Mouse (Mus musculus) adrenal gland, adult 2 months (tissue): Measurements from ENCODE around the gene 2410015M20Rik. TPM values are rescaled to one million over a fixed set of nuclear protein-coding genes. Genes with fewer than 3 reads are reported as not detected.
"Not testable (repeated sequence)": the region's sequence is repeated elsewhere in the genome, so short reads cannot be mapped to it uniquely, and the experiment has no call there.

Experiments
- DNase-seq: peaks from one replicate; pipeline ENCODE4 v3.0.0; 2021
- long read RNA-seq: library from polyadenylated mRNA; stranded (forward); transcript quantifications from one replicate; pipeline ENCODE4 v2.0.0, GENCODE M21; 2021
- polyA plus RNA-seq: library from polyadenylated mRNA; depleted of rRNA; stranded (reverse); fragments of >200 nt; gene quantifications from 2 replicates; pipeline ENCODE4 v1.2.3, GENCODE M21; 2012; rRNA removed
- total RNA-seq, 2 experiments: library from RNA; stranded (reverse); gene quantifications; 2 replicates each; pipeline ENCODE4 v1.2.3; 2021

Gene 2410015M20Rik
- total RNA-seq (100 to 1,000 TPM; 317 to 361 TPM), polyA plus RNA-seq (98.0 and 117 TPM in 2 replicates)
- long read RNA-seq, transcript 2410015M20Rik-201 (4 exons, 755 nt), result major isoform, 157 of 162 reads
- long read RNA-seq, partial matches to known transcripts, result 0 of 162 reads
- long read RNA-seq, other reads (novel, unspliced or antisense), result 5 of 162 reads

- DNase-seq, result peak; percentile 96
These were observed at the start of gene 2410015M20Rik for GRCm38 (mm10) chr17:56609452-56610171. Gene 2410015M20Rik, minus strand, starts transcription at chr17:56609771.

DNA sequence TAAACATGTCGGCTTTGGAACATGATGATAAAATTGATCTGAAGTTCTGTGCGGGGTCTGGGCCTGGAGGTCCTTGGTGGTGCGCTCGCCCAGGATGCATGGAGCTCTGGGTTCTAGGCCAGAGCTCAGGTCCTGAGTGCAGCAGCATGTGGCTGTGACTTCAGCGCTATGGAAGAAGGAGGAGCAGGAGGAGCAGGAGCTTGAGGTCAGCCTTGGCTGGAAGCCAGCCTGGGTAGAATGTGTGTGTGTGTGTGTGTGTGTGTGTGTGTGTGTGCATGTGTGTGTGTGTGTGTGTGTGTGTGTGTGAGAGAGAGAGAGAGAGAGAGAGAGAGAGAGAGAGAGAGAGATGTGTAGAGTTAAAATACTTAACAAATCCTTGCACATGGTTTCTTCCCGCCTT is 46.6 kb upstream of the 2410015M20Rik start:
- DNase-seq, result no peak

GRCm38 (mm10) chr17:56655311-56655710 is 45.7 kb upstream of the 2410015M20Rik start:
- DNase-seq, result peak; percentile 74

DNA sequence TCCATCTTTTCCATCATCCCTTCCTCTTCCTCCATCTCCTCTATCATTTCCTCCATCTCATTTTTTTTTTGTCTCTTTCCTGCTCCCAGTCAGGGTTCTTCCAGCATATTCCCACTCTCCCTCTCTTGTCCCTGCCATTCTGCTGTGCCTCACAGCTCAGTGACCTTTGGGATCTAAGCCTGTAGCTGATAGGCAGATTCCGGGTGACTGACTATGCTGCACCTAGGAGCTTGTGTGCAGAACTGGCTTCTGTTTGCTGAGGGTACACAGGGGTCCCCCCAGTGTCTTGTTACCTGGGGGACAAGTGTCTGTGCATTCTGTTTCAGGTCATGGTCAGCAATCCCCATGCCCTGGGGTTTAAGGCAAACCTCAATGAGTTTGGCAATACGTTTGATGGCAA is 45.2 kb upstream of the 2410015M20Rik start:
- DNase-seq, result peak; percentile 41

DNA sequence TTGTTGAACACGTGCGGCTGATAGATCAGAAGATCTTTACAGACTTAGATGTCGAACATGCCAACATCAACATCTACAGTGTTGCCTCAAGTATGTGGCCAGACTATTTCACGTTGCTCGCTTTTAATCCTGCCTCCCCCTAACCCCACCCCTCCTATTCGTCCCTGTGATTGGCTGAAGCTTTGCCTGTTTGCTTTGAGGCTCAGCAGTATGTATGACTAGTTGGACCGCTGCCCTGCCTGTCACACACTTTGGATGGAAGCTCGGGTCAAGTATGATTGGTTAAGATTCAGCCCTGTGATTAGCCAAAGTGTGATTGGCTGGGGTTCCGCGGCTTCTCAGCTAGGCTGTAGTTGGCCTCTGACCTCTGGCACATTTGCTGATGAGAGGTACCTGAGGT is 42.2 kb upstream of the 2410015M20Rik start:
- DNase-seq, result no peak

- no peak for DNase-seq
These were observed 38.0 kb upstream of the 2410015M20Rik start for GRCm38 (mm10) chr17:56647546-56647945.

DNA sequence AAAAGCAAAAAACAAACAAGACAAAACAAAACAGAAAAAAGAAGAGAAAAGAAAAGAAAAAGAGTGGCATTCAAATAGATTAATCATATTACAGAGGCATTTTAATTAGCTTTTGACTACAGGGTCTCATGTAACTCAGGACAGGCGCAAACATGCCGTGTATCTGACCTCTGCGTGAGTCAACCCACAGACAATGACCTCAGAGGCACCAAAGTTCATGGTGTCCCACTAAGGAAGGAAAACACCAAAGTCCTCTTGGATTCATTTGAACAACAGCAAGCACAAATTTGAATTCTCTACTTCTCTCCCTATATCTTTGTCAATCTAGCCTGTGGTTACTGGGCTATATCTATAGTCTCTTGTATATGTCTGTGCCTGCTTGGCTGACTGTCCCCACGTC is 33.7 kb upstream of the 2410015M20Rik start:
- DNase-seq, result no peak

DNA sequence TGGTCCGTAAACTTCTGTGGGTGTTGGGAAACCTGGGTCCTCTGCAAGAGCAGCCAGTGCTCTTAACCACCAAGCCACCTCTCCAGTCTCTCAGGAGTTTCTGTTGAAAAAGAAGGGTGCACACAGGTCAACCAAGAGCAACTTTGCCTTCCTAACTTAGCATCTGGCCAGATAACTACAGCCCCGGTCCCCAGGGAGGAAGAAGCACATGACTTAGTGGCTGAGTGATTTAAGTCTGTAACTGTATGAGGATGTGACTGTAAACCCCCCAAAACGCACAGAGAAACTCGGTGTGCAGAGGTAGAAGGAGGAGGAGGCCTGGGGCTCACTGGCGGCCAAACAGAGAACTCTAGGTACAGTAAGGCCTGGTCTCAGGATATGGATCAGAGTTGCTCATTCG is 24.5 kb upstream of the 2410015M20Rik start:
- DNase-seq, result no peak

- no peak for DNase-seq
These were observed 22.2 kb upstream of the 2410015M20Rik start for GRCm38 (mm10) chr17:56631807-56632206.

DNA sequence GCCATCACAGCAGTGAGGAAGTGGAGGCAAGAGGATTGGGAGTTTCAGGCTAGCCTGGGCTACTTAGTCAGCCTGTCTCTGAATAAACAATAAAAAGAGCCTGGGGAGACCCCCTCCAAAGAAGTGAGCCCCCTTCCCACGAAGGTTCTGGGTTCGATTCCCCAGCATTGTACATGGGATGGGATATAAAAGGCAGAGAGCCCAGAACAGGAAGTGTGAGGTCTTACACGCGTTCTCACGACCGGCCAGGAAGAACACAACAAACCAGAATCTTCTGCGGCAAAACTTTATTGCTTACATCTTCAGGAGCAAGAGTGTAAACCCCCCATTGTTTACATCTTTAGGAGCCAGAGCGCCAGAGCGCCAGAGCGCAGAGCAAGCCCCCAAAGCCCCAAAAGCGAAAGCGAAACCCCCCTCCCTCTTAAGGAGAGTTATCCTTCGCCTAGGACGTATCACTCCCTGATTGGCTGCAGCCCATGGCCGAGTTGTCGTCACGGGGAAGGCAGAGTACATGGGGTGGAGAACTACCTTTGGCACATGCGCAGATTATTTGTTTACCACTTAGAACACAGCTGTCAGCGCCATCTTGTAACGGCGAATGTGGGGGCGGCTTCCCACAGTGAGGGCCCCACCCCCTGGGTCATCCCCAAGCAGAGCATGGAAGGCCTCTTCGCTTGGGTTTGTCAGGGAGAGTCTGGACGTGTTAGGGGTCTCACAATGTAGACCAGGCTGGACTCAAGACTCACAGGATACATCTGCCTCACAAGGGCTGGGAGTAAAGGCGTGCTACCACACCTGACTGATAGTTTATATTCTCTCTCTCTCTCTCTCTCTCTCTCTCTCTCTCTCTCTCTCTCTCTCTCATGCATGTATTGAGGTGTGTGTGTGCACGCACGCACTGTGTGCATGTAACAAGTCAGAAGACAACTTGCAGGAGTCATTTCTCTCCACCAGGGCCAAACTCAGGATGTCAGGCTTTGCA is 20.5 kb upstream of the 2410015M20Rik start:
- not testable (repeated sequence) for DNase-seq

DNA sequence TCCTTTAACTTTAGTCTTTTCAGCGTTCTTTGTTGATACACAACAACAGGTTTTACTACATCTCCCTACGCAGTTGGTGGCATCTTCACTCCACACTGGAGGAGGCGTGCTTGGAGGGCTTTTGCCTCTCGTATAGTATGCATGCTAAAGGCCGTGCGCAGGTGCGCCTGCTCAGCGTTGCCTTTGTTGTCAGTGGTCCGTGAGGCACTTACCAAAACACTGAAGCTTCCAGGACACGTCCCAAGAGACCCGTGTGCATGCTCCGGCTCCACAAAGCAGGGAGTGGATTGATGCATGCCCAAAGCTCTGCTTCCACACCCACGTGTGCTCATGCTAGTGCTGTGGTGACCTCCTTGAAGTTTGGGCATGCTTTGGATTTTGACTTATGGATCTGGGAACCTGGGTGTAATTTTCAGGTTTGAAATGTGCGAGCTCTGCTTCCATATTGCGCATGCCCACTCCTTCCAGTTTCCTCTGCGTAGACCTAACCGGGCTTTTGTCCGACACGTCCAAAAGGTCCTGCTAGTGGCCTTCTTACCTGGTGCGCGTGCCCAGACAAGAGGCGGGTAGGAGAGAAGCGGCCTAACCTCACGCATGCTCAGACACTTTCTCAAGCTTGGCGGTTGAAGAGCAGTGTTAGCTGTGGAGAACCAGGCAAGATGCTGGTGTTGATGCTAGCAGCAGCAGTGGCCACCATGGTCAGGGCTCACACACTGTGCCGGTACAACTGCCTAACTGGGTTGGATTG is 18.1 kb upstream of the 2410015M20Rik start, which contains the start of gene Catsperd:
Catsperd (plus strand) TSS at position 614 of the 748 bp plus-strand sequence.
- DNase-seq, result peak; percentile 54

GRCm38 (mm10) chr17:56626754-56627470 is 17.3 kb upstream of the 2410015M20Rik start, which contains the start of gene Lonp1:
Gene Lonp1, minus strand, starts transcription at chr17:56626887.
- peak; percentile 98 for DNase-seq

GRCm38 (mm10) chr17:56626260-56626659 is 16.7 kb upstream of the 2410015M20Rik start:
- no peak for DNase-seq

DNA sequence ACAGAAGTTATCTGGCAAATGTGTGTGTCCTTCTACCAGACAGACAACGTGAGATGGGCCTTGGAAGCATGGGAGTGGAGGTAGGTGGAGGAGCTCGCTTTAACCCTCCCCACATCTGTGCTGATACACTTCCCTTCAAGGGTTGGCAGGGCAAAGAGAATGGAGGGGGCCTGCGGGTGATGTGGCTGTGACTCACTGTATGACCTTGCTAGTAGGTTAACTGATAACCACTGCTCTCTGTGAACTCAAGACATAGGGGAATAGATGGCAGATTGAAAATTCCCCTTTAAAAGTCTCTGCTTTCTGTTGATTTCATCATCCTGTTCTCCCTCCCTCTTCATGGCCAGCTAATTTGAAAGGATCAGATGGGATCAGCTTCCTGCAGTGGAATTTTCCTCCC is 15.9 kb upstream of the 2410015M20Rik start:
- DNase-seq, result peak; percentile 90

DNA sequence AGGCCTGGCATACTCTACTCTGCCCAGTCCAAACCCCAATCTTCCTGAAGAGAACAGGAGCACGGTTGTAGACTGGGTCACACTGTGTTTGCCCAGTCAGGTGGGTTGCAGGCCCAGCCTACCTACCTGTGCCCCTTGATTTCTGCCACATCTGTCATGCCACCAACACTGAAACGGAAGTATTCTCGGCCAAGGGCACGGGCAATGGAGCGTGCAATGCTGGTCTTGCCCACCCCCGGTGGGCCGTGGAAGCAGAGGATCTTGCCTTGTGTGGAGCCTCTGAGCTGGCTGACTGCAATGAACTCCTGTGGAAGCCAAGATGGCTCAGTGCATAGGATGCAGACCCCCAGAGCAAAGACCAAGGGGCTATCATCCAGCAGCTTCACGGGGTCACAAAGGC is 8.1 kb upstream of the 2410015M20Rik start:
- no peak for DNase-seq

GRCm38 (mm10) chr17:56616725-56617124 is 7.2 kb upstream of the 2410015M20Rik start:
- no peak for DNase-seq

- no peak for DNase-seq
These were observed 6.2 kb upstream of the 2410015M20Rik start for GRCm38 (mm10) chr17:56615792-56616191.

GRCm38 (mm10) chr17:56615136-56615784 is 5.7 kb upstream of the 2410015M20Rik start:
- DNase-seq, result no peak

- DNase-seq, result peak; percentile 66
These were observed 5.0 kb upstream of the 2410015M20Rik start for GRCm38 (mm10) chr17:56614391-56615135.

DNA sequence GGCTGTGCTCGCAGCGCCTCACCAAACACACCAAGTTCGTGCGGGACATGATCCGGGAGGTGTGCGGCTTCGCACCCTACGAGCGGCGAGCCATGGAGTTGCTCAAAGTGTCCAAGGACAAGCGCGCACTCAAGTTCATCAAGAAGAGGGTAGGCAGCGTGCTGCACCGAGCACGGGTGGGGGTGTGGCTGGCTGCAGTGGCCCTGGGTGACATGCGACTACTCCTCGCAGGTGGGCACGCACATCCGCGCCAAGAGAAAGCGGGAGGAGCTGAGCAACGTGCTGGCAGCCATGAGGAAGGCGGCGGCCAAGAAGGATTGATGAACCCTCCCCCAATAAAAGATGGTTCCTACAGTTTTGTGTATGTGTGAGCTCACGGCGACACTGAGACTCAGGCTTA is 4.3 kb upstream of the 2410015M20Rik start:
- peak; percentile 74 for DNase-seq
